Mouse (Mus musculus) left cerebral cortex, postnatal 25 days (tissue): Measurements from ENCODE around the gene Ablim1. TPM values are rescaled to one million over a fixed set of nuclear protein-coding genes. Genes with fewer than 3 reads are reported as not detected.

ENCODE experiments used
- DNase-seq, 2 experiments: peaks; one replicate each; pipeline ENCODE4 v3.0.0; 2022; ENCODE audit warnings: low spot score in 2 of 2, mixed read lengths in 1 of 2
- intact Hi-C: fragments of 180-260 bp; cut with DNase I; formaldehyde crosslinking; loops from one replicate; pipeline ENCODE4 v1.15.1; 2025
- total RNA-seq, 2 experiments: library from RNA; stranded (reverse); gene quantifications; 2 replicates each; pipeline ENCODE4 v1.2.3; 2021

Ablim1 gene
- total RNA-seq, 2 experiments from 2014 or later = 106 to 113 TPM

DNA sequence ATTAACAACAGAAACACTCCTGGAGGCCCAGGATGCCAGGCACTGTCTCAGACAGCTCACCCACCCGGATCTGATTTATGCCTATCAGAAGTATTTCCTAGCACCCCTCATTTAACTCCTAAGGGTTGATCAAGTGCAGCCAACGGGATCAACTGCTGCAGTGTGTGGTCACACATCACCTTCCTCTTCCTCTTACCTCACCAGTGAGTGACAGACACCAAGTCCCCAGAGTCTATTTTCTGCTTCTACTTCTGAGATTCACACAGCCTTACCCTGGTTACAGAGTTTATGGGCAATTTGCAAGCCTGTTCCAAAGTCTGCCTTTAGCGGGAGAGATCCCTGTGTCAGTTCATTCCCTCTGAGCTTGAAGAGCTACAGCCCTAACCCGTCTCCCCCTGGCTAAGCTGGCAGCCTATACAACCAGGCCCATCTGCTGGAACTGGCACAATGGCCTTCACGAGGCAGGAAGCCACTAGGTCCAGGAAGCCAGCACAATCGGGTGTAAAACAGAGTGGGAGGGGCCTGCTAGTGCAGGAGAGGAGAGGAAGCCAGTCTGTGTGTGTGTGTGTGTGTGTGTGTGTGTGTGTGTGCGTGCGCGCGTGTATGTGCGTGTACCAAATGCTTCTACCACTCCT, 191.1 kb downstream of the Ablim1 start:
- intact Hi-C loops = no loop called here
- no peak for DNase-seq

- intact Hi-C loops = no loop called here
- DNase-seq = no peak
Observed at GRCm38 (mm10) chr19:57122261-57122660, 192.5 kb downstream of the Ablim1 start.

DNA sequence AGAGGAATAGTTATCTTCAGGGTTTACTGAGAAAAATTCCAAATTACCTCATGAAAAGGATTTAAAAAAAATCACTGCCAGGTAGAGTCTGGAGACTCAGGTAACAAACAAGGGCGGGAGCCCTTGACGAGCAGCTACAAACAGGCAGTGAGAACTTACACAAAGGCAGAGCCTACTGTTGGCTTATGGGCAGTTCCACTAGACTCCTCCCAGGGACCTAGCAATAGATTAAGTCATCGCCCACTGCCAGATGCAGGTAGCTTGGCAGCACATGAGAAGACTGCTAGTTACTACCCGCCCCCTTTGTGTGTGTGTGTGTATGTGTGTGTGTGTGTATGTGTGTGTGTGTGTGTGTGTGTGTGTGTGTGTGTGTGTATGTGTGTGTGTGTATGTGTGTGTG, 193.7 kb downstream of the Ablim1 start:
- intact Hi-C loops = no loop called here

DNA sequence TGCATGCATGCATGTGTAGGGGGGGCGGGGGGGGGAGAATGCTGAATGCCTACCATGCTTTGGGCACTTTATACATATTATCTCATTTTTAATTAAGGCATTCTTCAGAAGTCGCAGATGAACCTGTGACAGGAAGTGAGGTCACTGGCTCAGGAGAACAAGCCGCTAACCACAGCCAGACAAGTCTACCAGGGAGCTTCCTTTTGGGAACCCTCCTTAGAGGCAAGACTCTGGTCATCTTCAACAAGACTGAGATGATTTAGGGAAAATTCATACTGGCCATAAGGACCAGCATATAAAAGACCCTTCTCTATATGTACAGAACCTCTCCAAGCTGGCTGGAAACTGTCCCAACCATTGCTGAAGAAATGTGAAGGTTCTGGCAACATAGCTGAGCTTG, 195.1 kb downstream of the Ablim1 start:
- intact Hi-C loops = loop anchor here (2.0 kb wide), 1 partner anchor 21 kb away; no protein-coding TSS in a partner anchor
- no peak for DNase-seq

More for the DNA sequence above, 193.7 kb downstream of the Ablim1 start:
- DNase-seq = no peak

- DNase-seq = peak; percentile 75 to 95
- intact Hi-C loops = loop anchor here (2.0 kb wide), 1 partner anchor 20 kb away; no protein-coding TSS in a partner anchor
Observed at GRCm38 (mm10) chr19:57118785-57119565, 195.7 kb downstream of the Ablim1 start.

DNA sequence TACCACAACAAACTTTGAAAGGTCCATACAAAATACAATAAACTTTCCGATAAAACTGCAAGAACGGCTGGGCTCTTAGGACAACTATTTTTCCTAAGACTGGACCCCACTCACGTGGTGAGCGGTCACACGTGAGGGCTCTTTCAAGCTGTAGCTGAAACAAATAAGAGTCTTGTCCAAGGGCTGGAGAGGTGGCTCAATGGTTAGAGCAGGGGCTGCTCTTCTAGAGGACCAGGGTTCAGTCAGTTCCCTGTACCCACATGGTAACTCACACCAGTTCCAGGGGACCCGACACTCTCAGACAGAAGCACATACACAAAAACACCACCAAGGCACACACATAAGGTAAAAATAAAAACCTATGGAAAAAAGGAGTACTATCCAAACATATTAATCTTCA, 197.0 kb downstream of the Ablim1 start:
- intact Hi-C loops = loop anchor here (2.0 kb wide), 1 partner anchor 19 kb away; no protein-coding TSS in a partner anchor
- no peak for DNase-seq

DNA sequence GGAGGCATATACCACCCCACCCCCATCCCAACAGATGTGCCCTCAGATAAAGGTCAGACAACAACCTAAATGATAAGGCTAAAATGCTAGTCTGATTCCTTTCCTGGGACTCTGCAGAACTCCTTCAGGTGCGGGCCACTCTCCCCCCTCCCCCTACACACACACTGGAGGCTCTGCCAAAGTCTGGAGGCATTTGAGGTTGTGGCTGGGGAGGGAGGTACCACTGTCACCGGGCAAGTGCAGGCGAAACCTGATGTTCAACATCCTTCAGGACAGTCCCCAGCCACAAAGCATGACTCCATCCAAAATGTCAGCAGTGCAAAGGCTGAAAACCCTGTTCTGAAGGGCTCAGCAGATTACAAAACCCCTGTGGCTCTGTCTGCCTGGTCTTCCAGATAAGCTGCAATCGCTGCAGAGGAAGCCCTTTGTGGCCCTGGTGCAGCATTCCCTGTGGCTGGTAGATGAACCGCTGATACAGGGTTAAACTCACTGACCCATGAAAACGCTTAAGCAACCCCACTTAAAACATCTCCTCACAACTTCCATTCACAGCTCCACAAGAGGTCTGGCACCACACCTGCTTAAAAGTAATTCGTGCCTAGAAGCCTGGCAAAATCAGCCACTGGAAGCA, 197.7 kb downstream of the Ablim1 start:
- no peak for DNase-seq
- intact Hi-C loops = no loop called here

DNA sequence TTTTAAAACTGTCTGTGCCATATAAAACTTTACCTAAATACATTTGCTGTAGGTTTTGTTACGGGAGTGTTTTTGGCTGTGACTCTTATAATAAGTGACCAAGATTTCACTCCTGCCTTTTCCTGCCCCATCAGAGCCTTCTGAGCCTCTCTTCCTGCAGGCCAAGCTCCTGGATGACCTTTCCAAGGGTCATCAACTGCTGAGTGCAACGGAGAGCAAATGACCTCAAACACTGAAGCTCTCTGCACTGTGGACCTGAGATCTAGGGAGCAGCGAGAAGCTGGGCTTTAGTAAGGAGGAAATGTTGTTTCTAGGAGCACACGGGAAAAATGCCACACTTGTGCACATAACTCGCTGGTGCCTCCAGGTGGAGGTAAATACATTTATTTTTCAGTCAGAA, 199.0 kb downstream of the Ablim1 start:
- no peak for DNase-seq
- intact Hi-C loops = no loop called here

DNA sequence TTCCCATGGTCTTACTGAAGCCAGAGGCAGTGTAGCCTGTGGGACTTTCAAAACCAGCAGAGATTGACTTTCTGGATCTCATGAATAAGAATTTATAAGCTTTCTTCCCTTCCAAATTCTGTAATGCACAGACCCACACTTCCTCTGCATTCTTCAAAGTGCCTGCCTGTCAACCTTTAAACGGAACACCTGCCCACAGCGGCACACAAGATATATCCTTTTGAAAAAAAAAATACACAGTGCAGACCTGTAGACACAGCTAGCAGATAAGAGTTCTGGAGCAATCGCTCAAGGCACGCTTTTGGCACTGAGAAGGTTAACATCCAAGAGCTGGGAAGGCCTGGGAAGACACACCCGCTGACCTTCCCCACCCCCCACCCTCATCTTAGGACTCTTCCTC, 199.8 kb downstream of the Ablim1 start:
- DNase-seq = no peak
- intact Hi-C loops = no loop called here

DNA sequence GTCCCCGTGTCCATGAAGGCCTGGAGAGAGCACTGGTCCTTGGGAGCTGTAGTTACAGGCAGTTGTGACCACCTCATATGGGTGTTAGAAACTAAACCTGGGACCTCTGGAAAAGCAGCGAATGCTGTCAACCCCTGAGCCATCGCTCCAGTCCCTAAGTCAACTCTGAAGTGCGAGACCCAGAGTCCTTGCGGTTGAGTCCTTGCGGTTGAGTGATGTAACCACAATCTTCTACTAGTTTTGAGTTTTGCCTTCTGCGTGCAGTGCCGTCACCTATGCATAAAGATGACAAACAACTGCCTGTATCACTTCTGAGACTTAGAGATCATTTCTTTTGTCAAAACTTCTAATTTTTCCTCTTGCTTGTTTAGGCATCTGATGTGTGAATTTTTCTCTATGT, 200.7 kb downstream of the Ablim1 start:
- DNase-seq = no peak
- intact Hi-C loops = no loop called here

- intact Hi-C loops = no loop called here
- DNase-seq = peak in 1 of 2 experiments; percentile 40
Observed at GRCm38 (mm10) chr19:57112816-57113406, 201.8 kb downstream of the Ablim1 start.

- no peak for DNase-seq
- intact Hi-C loops = no loop called here
Observed at GRCm38 (mm10) chr19:57112231-57112815, 202.4 kb downstream of the Ablim1 start.

DNA sequence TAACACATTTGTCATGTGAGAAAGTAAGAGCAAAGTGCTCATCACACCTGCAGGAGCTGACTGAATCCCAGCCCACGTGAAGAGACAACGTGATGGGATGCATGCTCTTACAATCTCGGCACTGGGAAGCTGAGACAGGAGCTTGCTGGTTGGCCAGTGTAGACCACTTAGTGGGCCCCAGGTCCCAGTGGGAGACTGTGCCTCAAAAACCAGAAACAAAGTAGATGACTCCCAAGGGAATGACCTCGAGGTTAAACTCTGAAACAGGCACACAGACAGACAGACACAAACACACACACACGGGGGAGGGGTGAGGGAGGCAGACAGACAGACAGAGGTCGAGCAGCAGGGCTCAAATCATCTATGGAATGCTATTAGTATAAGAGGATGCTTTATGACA, 203.4 kb downstream of the Ablim1 start:
- intact Hi-C loops = no loop called here
- DNase-seq = no peak

- intact Hi-C loops = loop anchor here (5.0 kb wide), 1 partner anchor 42 kb away; no protein-coding TSS in a partner anchor
- DNase-seq = no peak
Observed at GRCm38 (mm10) chr19:57109620-57110019, 205.1 kb downstream of the Ablim1 start.

DNA sequence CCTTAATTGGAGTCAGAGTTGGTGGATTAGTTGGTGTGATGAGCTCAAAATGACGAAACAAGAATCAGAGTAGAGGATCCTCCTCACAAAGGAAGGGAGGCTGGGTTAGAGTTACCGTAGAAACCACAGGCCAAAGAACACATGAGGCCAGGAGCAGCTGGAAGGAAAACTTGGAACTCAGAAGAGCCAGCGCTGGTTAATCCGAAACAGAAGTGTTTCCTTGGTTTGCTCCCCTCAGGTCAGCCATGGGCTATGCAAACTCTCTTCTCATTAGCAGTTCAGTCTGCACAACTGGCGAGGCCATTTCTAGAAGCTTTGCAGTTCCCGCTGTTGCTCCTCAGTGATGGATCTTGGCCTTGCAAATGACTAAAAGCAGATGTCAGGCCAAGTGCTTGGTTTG, 208.2 kb downstream of the Ablim1 start:
- DNase-seq = no peak
- intact Hi-C loops = loop anchor here (5.0 kb wide), 1 partner anchor 39 kb away; no protein-coding TSS in a partner anchor

- DNase-seq = no peak
- intact Hi-C loops = loop anchor here (5.0 kb wide), 1 partner anchor 39 kb away; no protein-coding TSS in a partner anchor
Observed at GRCm38 (mm10) chr19:57106031-57106430, 208.7 kb downstream of the Ablim1 start.

DNA sequence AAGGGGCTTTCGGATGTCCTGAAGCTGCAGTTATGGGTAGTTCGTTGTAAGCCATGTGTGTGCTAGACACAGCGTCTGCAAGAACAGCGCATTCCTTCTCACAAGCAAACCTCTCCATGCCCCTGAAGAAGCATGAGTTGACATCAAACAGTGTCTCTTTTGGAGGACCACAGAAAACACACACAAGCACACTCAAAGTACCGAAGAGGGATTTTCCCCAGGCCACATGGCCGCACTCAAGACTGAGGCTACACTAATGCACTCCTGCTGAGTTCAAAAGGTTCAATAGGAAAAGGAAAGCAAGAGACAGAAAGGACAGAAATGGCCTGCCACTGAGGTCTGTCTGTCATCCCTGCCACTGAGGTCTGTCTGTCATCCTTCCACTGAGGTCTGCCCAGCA, 209.6 kb downstream of the Ablim1 start:
- DNase-seq = no peak
- intact Hi-C loops = loop anchor here (5.0 kb wide), 1 partner anchor 38 kb away; no protein-coding TSS in a partner anchor

DNA sequence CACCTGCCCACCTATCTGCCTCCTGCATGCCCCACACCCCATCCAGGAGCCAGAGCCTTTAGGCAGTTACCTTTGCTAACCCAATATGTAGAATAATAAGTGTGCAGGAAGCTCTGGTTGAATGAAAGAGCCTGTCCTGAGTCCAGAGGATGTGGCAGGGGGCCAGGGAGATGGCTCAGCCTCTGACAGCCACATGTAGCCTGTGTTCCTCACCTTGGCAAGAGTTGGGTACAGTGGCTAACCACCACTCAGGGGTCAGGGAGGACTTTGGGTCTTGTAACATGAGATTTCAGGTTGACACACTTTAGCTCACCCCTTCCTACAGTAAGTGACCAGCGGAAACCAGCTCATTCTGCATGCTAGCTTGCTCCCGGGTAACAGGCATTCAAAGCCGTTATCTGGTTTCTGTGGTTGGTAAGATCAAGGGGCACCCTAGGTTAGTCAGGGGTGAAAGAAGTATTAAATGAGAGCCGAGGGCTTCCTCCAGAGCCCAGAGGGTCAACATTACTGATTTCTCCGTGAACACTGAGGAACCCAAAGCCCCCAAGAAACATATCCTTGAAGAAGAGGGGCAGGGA, 210.5 kb downstream of the Ablim1 start:
- no peak for DNase-seq

GRCm38 (mm10) chr19:57103360-57103958, 211.3 kb downstream of the Ablim1 start:
- peak in 1 of 2 experiments; percentile 55 for DNase-seq
- intact Hi-C loops = no loop called here

More for the DNA sequence above, 210.5 kb downstream of the Ablim1 start:
- intact Hi-C loops = no loop called here
